In the genomic region with DNA sequence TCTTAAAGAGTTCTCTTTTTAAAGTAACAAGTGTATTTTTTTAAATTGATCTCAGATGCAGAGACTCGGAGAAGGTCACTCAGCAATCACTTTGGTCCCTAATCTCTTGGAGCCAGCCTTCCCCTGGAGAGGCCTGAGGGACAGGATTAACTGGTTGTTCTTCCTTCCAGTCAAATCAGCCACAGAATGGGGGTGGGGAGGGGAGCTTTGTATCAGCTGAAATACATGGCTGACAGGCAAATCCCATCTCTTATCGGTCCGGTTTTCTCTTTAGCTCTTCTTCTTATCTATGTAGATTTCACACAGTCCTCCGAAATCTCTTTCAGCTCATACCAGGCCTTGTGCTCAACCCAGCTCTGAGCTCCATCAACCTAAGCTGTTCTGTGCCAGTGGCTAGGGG, we compare ENCODE assay signal across 18 mouse cellular contexts. TPM values are rescaled to one million over a fixed set of nuclear protein-coding genes. Genes with fewer than 3 reads are reported as not detected.
DNase-seq lines count a peak whose midpoint lies in the region; ATAC-seq and TF ChIP-seq lines count a peak whose summit lies in the region.
"Had no signal": no experiment of that assay in that cellular context is flagged by ENCODE, and none has a peak within 500 bp of the region (broad histone marks: within the 10 kb centered on the region; RNA-seq: fewer than 3 reads in every experiment).

No protein-coding gene starts in this region.

- no peaks in the 10 kb centered on the region for H3K9me3 ChIP-seq in heart, embryonic 10.5 days
- H3K9me3 ChIP-seq in MEL (replicated peaks; ENCODE audit: insufficient read depth, low read length): no peaks in the 10 kb centered on the region
- no peaks in the 10 kb centered on the region for H3K9me3 ChIP-seq in liver, embryonic 12.5 days (replicated peaks)
- H3K9me3 ChIP-seq in midbrain, embryonic 12.5 days: no peaks in the 10 kb centered on the region
- no peaks in the 10 kb centered on the region for H3K9me3 ChIP-seq in embryonic facial prominence, embryonic 10.5 days
- H3K9me3 ChIP-seq: embryonic facial prominence, embryonic 15.5 days; heart, embryonic 12.5 days had no signal

- H3K27me3 ChIP-seq in heart, embryonic 10.5 days (ENCODE audit: insufficient read depth, poor library complexity, severe bottlenecking): peaks cover 5% of the 10 kb centered on the region; the same call in 1 of the 2 replicates
- no peaks in the 10 kb centered on the region for H3K27me3 ChIP-seq in MEL (ENCODE audit: control insufficient read depth in 1 of 2, insufficient read depth in 2 of 2, low read length in 2 of 2)
- peaks cover 45% of the 10 kb centered on the region for H3K27me3 ChIP-seq in liver, embryonic 12.5 days (replicated peaks)
- H3K27me3 ChIP-seq in midbrain, embryonic 12.5 days: no peaks in the 10 kb centered on the region
- peaks cover under 1% of the 10 kb centered on the region; the same call in 1 of the 2 replicates for H3K27me3 ChIP-seq in embryonic facial prominence, embryonic 10.5 days (replicated peaks; ENCODE audit: low read depth, poor library complexity, severe bottlenecking)
- H3K27me3 ChIP-seq: CH12.LX; embryonic facial prominence, embryonic 15.5 days; heart, embryonic 12.5 days had no signal

- H3K36me3 ChIP-seq in heart, embryonic 10.5 days: no peaks in the 10 kb centered on the region
- H3K36me3 ChIP-seq in MEL (ENCODE audit: control insufficient read depth in 1 of 2, insufficient read depth in 2 of 2, low read length in 2 of 2): peaks cover 0 to 20% of the 10 kb centered on the region in 2 experiments; a peak in 2 of 4 replicates
- H3K36me3 ChIP-seq in liver, embryonic 12.5 days: no peaks in the 10 kb centered on the region
- H3K36me3 ChIP-seq in midbrain, embryonic 12.5 days: no peaks in the 10 kb centered on the region
- H3K36me3 ChIP-seq in embryonic facial prominence, embryonic 10.5 days (replicated peaks): no peaks in the 10 kb centered on the region
- H3K36me3 ChIP-seq: embryonic facial prominence, embryonic 15.5 days; heart, embryonic 12.5 days had no signal

- intact Hi-C loops in heart, postnatal 36 days (cut with DNase I): no loop called here

- ATAC-seq in liver, embryonic 12.5 days: peak; percentile 61; the same call in 1 of the 2 replicates
- no peak for ATAC-seq in midbrain, embryonic 12.5 days (ENCODE audit: low FRiP score, low read depth)

- peak; percentile 67 for TF ChIP-seq EP300 in MEL (IDR thresholded peaks at IDR 0.05; ENCODE audit: low read depth in 1 of 2, low read length in 2 of 2)

- H3K4me2 ChIP-seq in liver, embryonic 12.5 days: no peak overlapping the region
- H3K4me2 ChIP-seq in midbrain, embryonic 12.5 days (replicated peaks): no peak overlapping the region
- H3K4me2 ChIP-seq: embryonic facial prominence, embryonic 15.5 days; heart, embryonic 12.5 days; lung, embryonic 14.5 days had no signal

- 0 out of 2 replicates have a peak overlapping the region, but pooled peaks have one; percentile 23 for H3K27ac ChIP-seq in heart, embryonic 10.5 days
- H3K27ac ChIP-seq in MEL (ENCODE audit: control insufficient read depth, low read depth, low read length): no peak overlapping the region
- no peak overlapping the region for H3K27ac ChIP-seq in liver, embryonic 12.5 days
- H3K27ac ChIP-seq in midbrain, embryonic 12.5 days (replicated peaks): peak overlapping the region; percentile 79
- H3K27ac ChIP-seq in embryonic facial prominence, embryonic 10.5 days (replicated peaks): no peak overlapping the region
- H3K27ac ChIP-seq: embryonic facial prominence, embryonic 15.5 days had no signal

- no peak overlapping the region for H3K9ac ChIP-seq in MEL (ENCODE audit: control insufficient read depth, low read depth, low read length, poor library complexity, severe bottlenecking)
- H3K9ac ChIP-seq in liver, embryonic 12.5 days: no peak overlapping the region
- no peak overlapping the region for H3K9ac ChIP-seq in midbrain, embryonic 12.5 days (replicated peaks)
- H3K9ac ChIP-seq: embryonic facial prominence, embryonic 15.5 days; heart, embryonic 12.5 days; lung, embryonic 14.5 days had no signal

- peaks cover 34% of the 10 kb centered on the region for H3K4me1 ChIP-seq in heart, embryonic 10.5 days
- peaks cover 10 to 21% of the 10 kb centered on the region in 2 experiments for H3K4me1 ChIP-seq in MEL (ENCODE audit: control insufficient read depth in 1 of 2, insufficient read depth in 2 of 2, low read length in 2 of 2)
- H3K4me1 ChIP-seq in liver, embryonic 12.5 days: peaks cover 32% of the 10 kb centered on the region
- H3K4me1 ChIP-seq in midbrain, embryonic 12.5 days: peaks cover 22% of the 10 kb centered on the region
- H3K4me1 ChIP-seq in embryonic facial prominence, embryonic 10.5 days: peaks cover 17% of the 10 kb centered on the region

- DNase-seq in heart, embryonic 10.5 days (ENCODE audit: low spot score): no peak
- no peak for DNase-seq in heart, postnatal 36 days
- peak; percentile 53 for DNase-seq in MEL (ENCODE audit: low read depth, low spot score)
- DNase-seq in ovary, postnatal 14 days (ENCODE audit: low spot score): no peak
- DNase-seq in embryonic facial prominence, embryonic 10.5 days (ENCODE audit: low spot score): no peak
- no peak for DNase-seq in right cerebral cortex, postnatal 25 days
- DNase-seq: cerebellum, adult 18-20 months; gastrocnemius, postnatal 36 days; heart, postnatal 4 days; kidney, adult 18-20 months; kidney, postnatal 36 days; lung, embryonic 14.5 days; thymus, postnatal 25 days had no signal

- no peak overlapping the region for H3K4me3 ChIP-seq in heart, embryonic 10.5 days
- H3K4me3 ChIP-seq in MEL (ENCODE audit: control insufficient read depth in 1 of 2, insufficient read depth in 1 of 2, low read depth in 2 of 2, low read length in 2 of 2): no peak overlapping the region
- H3K4me3 ChIP-seq in liver, embryonic 12.5 days: no peak overlapping the region
- no peak overlapping the region for H3K4me3 ChIP-seq in midbrain, embryonic 12.5 days
- H3K4me3 ChIP-seq in embryonic facial prominence, embryonic 10.5 days: no peak overlapping the region
- H3K4me3 ChIP-seq: embryonic facial prominence, embryonic 15.5 days; heart, embryonic 12.5 days had no signal

- 8% methylated on average over 4 of the region's 4 CpGs for WGBS in heart, embryonic 10.5 days
- WGBS in liver, embryonic 12.5 days (ENCODE audit: insufficient replicate concordance): 10% methylated on average over 4 of the region's 4 CpGs
- 33% methylated on average over 4 of the region's 4 CpGs for WGBS in midbrain, embryonic 12.5 days
- WGBS in embryonic facial prominence, embryonic 10.5 days: 55% methylated on average over 4 of the region's 4 CpGs

- TF ChIP-seq RAD21 in MEL (IDR thresholded peaks at IDR 0.05; ENCODE audit: low read depth, low read length): no peak

- H3K79me2 ChIP-seq in MEL (ENCODE audit: control insufficient read depth, insufficient read depth, low read length, poor library complexity): no peaks in the 10 kb centered on the region

- TF ChIP-seq CTCF in MEL (IDR thresholded peaks at IDR 0.05 in 2 of 3, conservative IDR thresholded peaks at IDR 0.05 in 1 of 3; ENCODE audit: control insufficient read depth in 1 of 3, insufficient read depth in 1 of 3, low read depth in 2 of 3, low read length in 3 of 3, poor library complexity in 1 of 3, severe bottlenecking in 1 of 3): no peak

- no peak for TF ChIP-seq POLR2A in MEL (IDR thresholded peaks at IDR 0.05; ENCODE audit: control insufficient read depth in 1 of 2, insufficient read depth in 1 of 2, low read depth in 1 of 2, low read length in 2 of 2, poor library complexity in 1 of 2)

TF ChIP-seq in MEL, 35 proteins besides CTCF, POLR2A, EP300 and RAD21:
- TF ChIP-seq TCF12 (IDR thresholded peaks at IDR 0.05; ENCODE audit: low read depth, low read length): peak; percentile 88
- peak; percentile 62 for TF ChIP-seq RCOR1 (IDR thresholded peaks at IDR 0.05; ENCODE audit: low read depth, low read length)
- TF ChIP-seq GATA1 (IDR thresholded peaks at IDR 0.05; ENCODE audit: low read depth, low read length): peak; percentile 56; the same call in 1 of the 2 replicates
- no peak for TF ChIP-seq MAFK (IDR thresholded peaks at IDR 0.05; ENCODE audit: borderline replicate concordance, low read depth, low read length)
- TF ChIP-seq ETS1 (IDR thresholded peaks at IDR 0.05; ENCODE audit: low read depth, low read length): peak; percentile 54; the same call in 1 of the 2 replicates
- TF ChIP-seq TAL1 (IDR thresholded peaks at IDR 0.05; ENCODE audit: low read length): peak; percentile 70
- no peak for TF ChIP-seq ZC3H11A (IDR thresholded peaks at IDR 0.05; ENCODE audit: low read depth, low read length)

RNA-seq across cellular contexts. Expression of a gene that starts 48.4 kb away (rescaled TPM):
- polyA plus RNA-seq in heart, embryonic 10.5 days (2016; fragmentation: Nextera tagmentation; extraction: Ambion mirVana): 5.2 and 6.8 TPM in 2 replicates
- total RNA-seq in heart, postnatal 36 days (2021): 1 to 10 TPM; 5.7 to 5.9 TPM
- total RNA-seq in MEL (2012; rRNA removed): 13.5 and 13.9 TPM in 2 replicates
- polyA plus RNA-seq in MEL (2012; ENCODE audit: insufficient read depth in 1 of 2, insufficient read length in 2 of 2, low read depth in 1 of 2, low replicate concordance in 2 of 2, missing spikeins in 1 of 2): 10 to 100 TPM in 1 of 2 experiments, not detected in 1; 18.5 TPM
- 6.6 and 8.3 TPM in 2 replicates for polyA plus RNA-seq in liver, embryonic 12.5 days (2016; fragmentation: Nextera tagmentation; extraction: Ambion mirVana)
- 19.8 and 21.9 TPM in 2 replicates for polyA plus RNA-seq in midbrain, embryonic 12.5 days (2016; fragmentation: Nextera tagmentation; extraction: Ambion mirVana)
- 2.3 and 2.6 TPM in 2 replicates for polyA plus RNA-seq in embryonic facial prominence, embryonic 10.5 days (2016; fragmentation: Nextera tagmentation; extraction: Ambion mirVana)

Comparison
In these comparisons a context has a peak if more than half of its experiments do, and no peak if none do; other contexts are left out.
1. H3K27ac ChIP-seq: peak in heart, embryonic 10.5 days (single experiment) and midbrain, embryonic 12.5 days (single experiment); none in MEL (single experiment), liver, embryonic 12.5 days (single experiment) and embryonic facial prominence, embryonic 10.5 days (single experiment).